Mouse (Mus musculus) midbrain, postnatal 0 days (tissue): Measurements from ENCODE around the gene Cox14. TPM values are rescaled to one million over a fixed set of nuclear protein-coding genes. Genes with fewer than 3 reads are reported as not detected.

Source experiments
- ATAC-seq: fragments of 200-750 bp; cut with Nextera tagmentation; 2 replicates; pipeline ENCODE4 v1.8.0; 2017; ENCODE audit warnings: moderate number of reproducible peaks, mild to moderate bottlenecking, moderate TSS enrichment, moderate library complexity; ENCODE audit not compliant: low FRiP score
- DNase-seq: peaks from one replicate; pipeline ENCODE4 v3.0.0-alpha.2; 2015; ENCODE audit warnings: low spot score
- H3K27ac ChIP-seq: fragments of 300-500 bp; sonication (generic); 2 replicates; pipeline ENCODE4 v1.5.1; 2014; ENCODE audit warnings: low read depth, mild to moderate bottlenecking, low read length, mixed read lengths
- H3K27me3 ChIP-seq: fragments of 300-500 bp; sonication (generic); 2 replicates; pipeline ENCODE4 v1.6.1; 2014; ENCODE audit warnings: low read length, control low read depth, mixed read lengths; ENCODE audit not compliant: insufficient read depth
- H3K36me3 ChIP-seq: fragments of 300-500 bp; sonication (generic); 2 replicates; pipeline ENCODE4 v1.6.1; 2014; ENCODE audit warnings: low read length, control low read depth, mixed read lengths; ENCODE audit not compliant: insufficient read depth
- H3K4me1 ChIP-seq: fragments of 300-500 bp; sonication (generic); 2 replicates; pipeline ENCODE4 v1.6.1; 2014; ENCODE audit warnings: mild to moderate bottlenecking, control low read depth, antibody characterized with exemption, low read length, mixed read lengths; ENCODE audit not compliant: insufficient read depth
- H3K4me2 ChIP-seq: fragments of 300-500 bp; sonication (generic); 2 replicates; pipeline ENCODE4 v1.6.1; 2014; ENCODE audit warnings: low read depth, mild to moderate bottlenecking, low read length, mixed read lengths; ENCODE audit not compliant: poor library complexity, severe bottlenecking
- H3K4me3 ChIP-seq: fragments of 300-500 bp; sonication (generic); 2 replicates; pipeline ENCODE4 v1.5.1; 2014; ENCODE audit warnings: low read depth, mild to moderate bottlenecking, low read length, moderate library complexity
- H3K9ac ChIP-seq: fragments of 300-500 bp; sonication (generic); replicated peaks from 2 replicates; pipeline ENCODE4 v1.6.1; 2014; ENCODE audit warnings: mild to moderate bottlenecking, low read length, moderate library complexity, mixed read lengths; ENCODE audit not compliant: poor library complexity, severe bottlenecking
- H3K9me3 ChIP-seq: fragments of 300-500 bp; sonication (generic); 2 replicates; pipeline ENCODE4 v1.6.1; 2016; ENCODE audit warnings: low read length, control low read depth
- CTCF ChIP-seq: IDR thresholded peaks from 2 replicates; pipeline ENCODE4 v1.5.1; 2016; ENCODE audit warnings: antibody characterized with exemption, mild to moderate bottlenecking
- WGBS: fragments of 180-500 bp; shearing (Covaris S2); extraction: QIAGEN DNeasy Blood & Tissue Kit; methylation state at CpG from one replicate; pipeline ENCODE4 v1.1.7; 2014; 5-methylcytosine and 5-hydroxymethylcytosine counted together
- polyA plus RNA-seq: library from polyadenylated mRNA; unstranded; fragments of >200 nt; fragmentation: Nextera tagmentation; extraction: Ambion mirVana; gene quantifications from 2 replicates; pipeline ENCODE4 v1.2.1, GENCODE M21; 2015
- total RNA-seq: library from RNA; depleted of rRNA; stranded (reverse); fragments of >200 nt; gene quantifications from 2 replicates; pipeline ENCODE4 v1.2.3, GENCODE M21; 2014

Gene Cox14
- total and polyA plus RNA-seq, 2 experiments from 2014 or later: 67.2 to 165 TPM

GRCm38 (mm10) chr15:99684156-99684555 lies 41.3 kb upstream of the Cox14 start:
- H3K4me2 ChIP-seq: no peak overlapping the region
- no peak overlapping the region for H3K4me3 ChIP-seq
- H3K27me3 ChIP-seq: no peaks in the 10 kb centered on the region
- H3K36me3 ChIP-seq: no peaks in the 10 kb centered on the region
- 95% methylated on average over 5 of the region's 5 CpGs for WGBS
- H3K9ac ChIP-seq: no peak overlapping the region
- H3K9me3 ChIP-seq: no peaks in the 10 kb centered on the region
- no peak overlapping the region for H3K27ac ChIP-seq
- H3K4me1 ChIP-seq: no peaks in the 10 kb centered on the region
- TF ChIP-seq CTCF: no peak
- no peak for DNase-seq
- ATAC-seq: no peak

- H3K27me3 ChIP-seq: no peaks in the 10 kb centered on the region
- H3K27ac ChIP-seq: no peak overlapping the region
- peak; percentile 93 for TF ChIP-seq CTCF
- ATAC-seq (no peak), DNase-seq (peak; percentile 83)
- no peak overlapping the region for H3K9ac ChIP-seq
- no peaks in the 10 kb centered on the region for H3K9me3 ChIP-seq
- H3K36me3 ChIP-seq: peaks cover 11% of the 10 kb centered on the region; the same call in 1 of the 2 replicates
- 7% methylated on average over 4 of the region's 4 CpGs for WGBS
- no peak overlapping the region for H3K4me3 ChIP-seq
- no peak overlapping the region for H3K4me2 ChIP-seq
- no peaks in the 10 kb centered on the region for H3K4me1 ChIP-seq
Observed at GRCm38 (mm10) chr15:99688712-99689111, 36.7 kb upstream of the Cox14 start.

GRCm38 (mm10) chr15:99690924-99691323 lies 34.5 kb upstream of the Cox14 start:
- Histone ChIP-seq H3K4me3 (no peak overlapping the region), H3K9me3 (no peaks in the 10 kb centered on the region), H3K27me3 (no peaks in the 10 kb centered on the region), H3K36me3 (peaks cover 19% of the 10 kb centered on the region), H3K4me2 (no peak overlapping the region), H3K9ac (no peak overlapping the region), H3K4me1 (no peaks in the 10 kb centered on the region), H3K27ac (no peak overlapping the region)
- ATAC-seq (no peak), DNase-seq (no peak)
- 35% methylated on average over 4 of the region's 4 CpGs for WGBS
- no peak for TF ChIP-seq CTCF

- H3K27me3 ChIP-seq: no peaks in the 10 kb centered on the region
- H3K4me2 ChIP-seq: no peak overlapping the region
- H3K4me1 ChIP-seq: no peaks in the 10 kb centered on the region
- DNase-seq (no peak), ATAC-seq (no peak)
- H3K36me3 ChIP-seq: peaks cover 29% of the 10 kb centered on the region
- H3K9ac ChIP-seq: no peak overlapping the region
- no peaks in the 10 kb centered on the region for H3K9me3 ChIP-seq
- no peak for TF ChIP-seq CTCF
- WGBS: 50% methylated on average over 9 of the region's 9 CpGs
- H3K4me3 ChIP-seq: no peak overlapping the region
- no peak overlapping the region for H3K27ac ChIP-seq
Observed at GRCm38 (mm10) chr15:99691976-99692375, 33.4 kb upstream of the Cox14 start.

GRCm38 (mm10) chr15:99697309-99697708 lies 28.1 kb upstream of the Cox14 start:
- Histone ChIP-seq H3K36me3 (peaks cover 49% of the 10 kb centered on the region), H3K4me2 (no peak overlapping the region), H3K4me3 (no peak overlapping the region), H3K27ac (no peak overlapping the region), H3K27me3 (no peaks in the 10 kb centered on the region), H3K9me3 (no peaks in the 10 kb centered on the region), H3K9ac (no peak overlapping the region), H3K4me1 (no peaks in the 10 kb centered on the region)
- DNase-seq: no peak
- WGBS: 54% methylated on average over 2 of the region's 2 CpGs
- no peak for TF ChIP-seq CTCF
- no peak for ATAC-seq

GRCm38 (mm10) chr15:99698533-99699085 lies 26.8 kb upstream of the Cox14 start:
- H3K36me3 ChIP-seq: peaks cover 42% of the 10 kb centered on the region
- no peak for TF ChIP-seq CTCF
- no peak overlapping the region for H3K4me2 ChIP-seq
- H3K4me1 ChIP-seq: peaks cover 6% of the 10 kb centered on the region
- no peak overlapping the region for H3K27ac ChIP-seq
- ATAC-seq: no peak
- no peak overlapping the region for H3K4me3 ChIP-seq
- H3K27me3 ChIP-seq: no peaks in the 10 kb centered on the region
- no peak overlapping the region for H3K9ac ChIP-seq
- 40% methylated on average over 20 of the region's 20 CpGs for WGBS
- no peak for DNase-seq
- no peaks in the 10 kb centered on the region for H3K9me3 ChIP-seq
